Mouse (Mus musculus): Measurements from ENCODE around the gene Cdrt4. TPM values are rescaled to one million over a fixed set of nuclear protein-coding genes. Genes with fewer than 3 reads are reported as not detected.
A peak's percentile ranks its signal among the peaks of the same experiment; 100 is the strongest.

The Cdrt4 gene
- total RNA-seq, 2 experiments from 2014 or later = not detected

DNA sequence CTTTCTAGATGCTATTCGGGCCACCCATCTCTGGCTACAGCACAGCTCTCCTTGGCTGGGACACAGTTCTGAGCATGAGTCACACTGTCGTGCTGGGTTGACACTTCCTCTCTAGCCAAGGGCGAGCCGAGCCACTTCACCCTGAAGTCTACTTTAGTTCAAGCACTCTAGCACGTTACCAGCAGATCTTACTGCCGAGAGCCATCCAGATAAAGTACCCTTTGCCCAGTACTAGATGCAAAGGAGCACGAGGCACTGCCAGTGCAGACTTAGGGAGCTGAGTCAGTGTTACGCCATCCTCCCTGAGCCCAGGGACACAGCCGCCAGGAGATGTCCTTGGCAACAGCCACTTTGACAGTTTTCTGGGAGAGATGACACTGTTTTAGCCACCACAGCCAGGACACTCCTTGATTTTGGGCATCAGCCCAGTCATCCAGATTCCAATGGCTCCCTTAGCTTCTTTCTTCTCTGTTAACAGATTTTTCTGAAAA lies 75.7 kb downstream of the Cdrt4 start:
- intact Hi-C loops (cut with DNase I) = no loop called here

DNA sequence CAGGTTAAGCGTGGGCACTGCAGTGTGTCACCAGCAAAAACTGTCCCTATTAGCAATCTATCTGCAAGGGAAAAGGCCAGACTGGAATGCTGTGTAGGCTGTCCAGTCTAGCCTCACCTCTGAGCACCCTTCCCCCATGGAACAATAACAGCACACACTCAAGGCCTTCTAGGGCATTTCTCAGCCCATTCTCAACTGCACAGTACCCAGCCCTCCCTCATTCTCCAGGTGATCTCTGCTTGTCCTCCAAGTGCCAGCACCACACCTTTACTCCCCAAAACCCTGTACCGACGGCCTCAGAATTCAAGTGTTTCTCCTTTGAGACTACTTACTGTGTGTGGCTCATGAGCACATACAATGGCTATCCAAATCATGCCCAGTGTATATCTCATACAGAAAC lies 77.1 kb downstream of the Cdrt4 start:
- intact Hi-C loops (cut with DNase I) = no loop called here
- no peak for DNase-seq

More for the DNA sequence above, 75.7 kb downstream of the Cdrt4 start:
- peak; percentile 70 to 75 for DNase-seq

DNA sequence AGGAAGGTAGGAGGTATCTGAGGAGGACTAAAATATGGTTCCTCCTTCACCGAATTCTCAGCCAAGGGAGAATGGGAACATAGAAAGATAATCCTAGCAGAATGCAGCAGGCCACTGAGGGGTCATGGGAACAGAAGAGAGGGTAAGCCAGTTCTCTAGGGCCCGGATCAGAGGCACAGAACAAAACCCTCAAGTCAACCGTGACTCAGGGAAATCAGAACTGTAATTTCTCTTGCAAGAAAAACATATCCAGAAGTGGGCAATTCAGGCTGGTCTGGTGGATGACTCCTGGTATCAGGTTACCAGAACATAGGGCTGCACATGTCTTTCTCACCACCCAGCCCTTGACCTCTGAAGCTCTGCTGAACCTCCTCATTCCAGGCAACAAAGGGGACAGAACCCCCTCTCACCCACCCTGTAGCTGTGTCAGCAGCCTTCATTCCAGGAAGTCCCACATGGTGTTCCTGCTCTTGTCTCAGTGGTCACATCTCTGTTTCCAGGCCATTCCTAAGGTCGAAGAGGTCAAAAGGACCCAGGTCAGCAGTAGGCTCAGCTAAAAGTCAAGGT lies 78.2 kb downstream of the Cdrt4 start:
- no peak for DNase-seq
- intact Hi-C loops (cut with DNase I) = no loop called here

DNA sequence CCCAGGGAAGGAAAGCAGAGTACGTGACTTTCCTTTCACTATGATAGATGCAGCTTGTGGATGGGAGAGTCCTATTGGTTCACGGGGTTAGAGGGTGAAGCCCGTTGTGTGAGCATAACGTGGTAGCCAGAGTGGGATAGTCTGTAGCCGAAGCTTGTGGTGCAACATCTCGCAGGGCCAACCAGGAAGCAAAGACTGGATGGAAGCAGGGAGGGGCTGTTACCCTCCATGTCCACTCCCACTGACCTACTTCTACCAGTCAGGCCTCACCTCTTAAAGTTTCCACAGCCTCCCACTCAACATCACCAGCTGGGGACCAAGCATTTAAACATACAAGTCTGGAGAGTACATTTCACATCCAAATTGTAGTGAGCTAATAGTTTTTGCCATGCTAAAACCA lies 78.7 kb downstream of the Cdrt4 start:
- intact Hi-C loops (cut with DNase I) = no loop called here
- no peak for DNase-seq

DNA sequence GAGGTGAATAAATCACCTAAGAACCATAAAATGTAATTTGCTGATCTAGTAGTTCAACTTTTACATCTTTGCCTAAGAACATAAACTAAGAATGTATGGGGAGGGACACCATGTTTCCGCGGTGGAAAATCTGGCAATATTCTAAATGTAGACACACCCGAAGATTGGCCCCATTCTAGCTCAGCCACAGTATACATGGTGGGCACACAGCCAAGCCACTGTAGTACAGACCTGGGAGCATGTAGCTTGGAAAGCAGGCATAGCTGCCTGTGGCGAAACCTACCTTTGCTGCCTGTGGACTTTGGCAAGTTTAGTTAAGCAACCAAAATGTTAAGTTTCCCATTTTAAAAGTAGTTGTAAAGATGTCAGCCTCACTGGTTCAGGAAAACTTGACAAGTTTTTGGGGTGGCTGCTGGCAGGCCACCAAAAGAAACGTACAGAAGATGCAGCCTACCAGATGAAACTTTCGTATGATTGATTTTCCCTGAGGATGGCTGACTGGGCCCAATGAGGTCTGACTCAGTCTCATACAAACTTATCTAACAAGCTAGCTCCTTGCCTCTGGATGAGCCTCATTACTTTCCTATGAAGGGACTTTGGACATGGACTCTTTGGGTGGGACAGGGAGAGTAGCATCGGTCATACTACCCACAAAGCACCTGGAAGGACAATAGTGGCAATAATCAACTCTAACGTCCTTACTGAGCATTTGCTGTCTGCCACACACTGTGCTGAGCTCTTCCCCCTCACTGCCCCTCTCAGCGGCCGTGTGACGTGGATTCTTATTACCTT lies 84.6 kb downstream of the Cdrt4 start:
- no peak for DNase-seq
- intact Hi-C loops (cut with DNase I) = no loop called here

DNA sequence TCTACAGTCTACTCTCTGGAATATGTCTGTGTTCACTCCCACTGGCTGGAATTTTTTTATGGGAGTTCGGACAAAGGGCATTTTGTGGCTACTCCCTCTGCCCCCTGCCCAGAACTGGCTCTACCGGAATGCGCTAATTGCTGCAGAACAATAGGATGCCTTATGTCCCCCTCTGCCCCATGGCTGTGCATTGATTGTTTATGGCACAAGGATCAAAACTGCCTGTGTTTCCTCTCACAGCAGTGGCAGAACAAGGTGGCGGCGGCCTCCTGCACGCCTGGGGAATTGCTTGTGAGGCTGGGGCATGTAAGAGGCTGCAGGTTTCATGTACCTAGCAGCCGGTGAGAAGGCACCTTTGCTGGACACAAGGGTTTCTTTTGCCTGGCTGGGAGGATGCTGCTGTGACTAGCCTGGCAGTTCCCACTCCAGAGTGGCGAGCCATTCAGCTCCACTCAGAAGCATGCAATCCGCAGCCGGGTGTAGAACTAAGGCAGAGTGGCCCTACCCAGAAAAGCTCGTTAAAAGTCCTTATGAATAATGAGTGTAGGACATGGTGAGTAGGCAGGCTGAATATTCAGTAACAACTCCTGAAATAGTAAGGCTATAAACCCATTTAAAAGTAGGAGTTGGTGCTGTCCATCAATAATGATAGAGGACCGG lies 89.1 kb downstream of the Cdrt4 start:
- DNase-seq = no peak
- intact Hi-C loops (cut with DNase I) = no loop called here

Other genes starting within 250 kb of the Cdrt4 start
- 1 to 10 TPM; 3.4 to 4.6 TPM for gene Zfp287, start 219.3 kb upstream of the Cdrt4 start, total RNA-seq (2021)
- not detected for gene Gm10428, start 198.1 kb upstream of the Cdrt4 start, total RNA-seq (2021)
- gene Zfp286, start 161.7 kb upstream of the Cdrt4 start, total RNA-seq (2021) = 1 to 10 TPM; 1.5 to 2.1 TPM
- gene Trim16, start 131.0 kb upstream of the Cdrt4 start, total RNA-seq (2021) = 1 to 10 TPM; 8.2 to 9.4 TPM
- gene Fbxw10, start 104.1 kb upstream of the Cdrt4 start, total RNA-seq (2021) = under 1 TPM; 0.26 to 0.27 TPM
- gene Tvp23b, start 71.7 kb upstream of the Cdrt4 start, total RNA-seq (2021) = 10 to 100 TPM; 18.4 to 24.4 TPM
- not detected for gene Tekt3, start 110.5 kb downstream of the Cdrt4 start, total RNA-seq (2021)
- gene Pmp22, start 177.8 kb downstream of the Cdrt4 start, total RNA-seq (2021) = 100 to 1,000 TPM in 1 of 2 experiments, 10 to 100 TPM in 1; 81.7 to 120 TPM